Mouse (Mus musculus): ENCODE results near the gene Ebp. TPM values are rescaled to one million over a fixed set of nuclear protein-coding genes. Genes with fewer than 3 reads are reported as not detected.

Ebp gene
- polyA plus RNA-seq, 1 experiment from 2014 or later, result 25.5 TPM

DNA sequence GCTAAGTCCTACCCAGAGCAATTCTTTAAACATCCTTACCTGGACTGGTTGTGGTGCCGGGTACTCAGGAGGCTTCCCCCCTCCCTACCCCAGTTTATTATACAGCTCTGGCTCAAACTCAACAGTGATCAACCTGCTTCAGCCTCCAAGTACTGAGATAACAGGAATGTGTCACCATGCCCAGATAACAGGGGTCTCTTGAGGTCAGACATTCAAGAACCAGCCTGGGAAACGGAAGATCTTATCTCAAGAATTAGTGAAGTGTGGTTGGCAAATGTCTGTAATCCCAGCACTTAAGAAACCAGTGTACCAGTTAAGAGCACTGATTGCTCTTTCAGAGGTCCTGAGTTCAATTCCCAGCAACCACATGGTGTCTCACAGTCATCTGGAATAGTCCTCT is 24.8 kb upstream of the Ebp start:
- H3K9me3 ChIP-seq (ENCODE audit: control insufficient read depth, low read length), result no peaks in the 10 kb centered on the region
- no peak overlapping the region for H3K4me2 ChIP-seq (ENCODE audit: low read depth, severe bottlenecking)
- no peak overlapping the region for H3K27ac ChIP-seq (replicated peaks; ENCODE audit: low read depth, low read length)
- 63% methylated on average over 2 of the region's 2 CpGs for WGBS
- H3K4me1 ChIP-seq (ENCODE audit: control insufficient read depth, insufficient read depth, low read length), result no peaks in the 10 kb centered on the region
- H3K9ac ChIP-seq (ENCODE audit: low read length), result no peak overlapping the region
- ATAC-seq (ENCODE audit: insufficient number of reproducible peaks, low FRiP score, low TSS enrichment, low read depth), result no peak
- H3K4me3 ChIP-seq (ENCODE audit: low read depth, low read length), result no peak overlapping the region
- no peaks in the 10 kb centered on the region for H3K27me3 ChIP-seq (ENCODE audit: control insufficient read depth, insufficient read depth, low read length)
- H3K36me3 ChIP-seq (ENCODE audit: control insufficient read depth, insufficient read depth, low read length), result no peaks in the 10 kb centered on the region
- DNase-seq (ENCODE audit: low spot score), result no peak

DNA sequence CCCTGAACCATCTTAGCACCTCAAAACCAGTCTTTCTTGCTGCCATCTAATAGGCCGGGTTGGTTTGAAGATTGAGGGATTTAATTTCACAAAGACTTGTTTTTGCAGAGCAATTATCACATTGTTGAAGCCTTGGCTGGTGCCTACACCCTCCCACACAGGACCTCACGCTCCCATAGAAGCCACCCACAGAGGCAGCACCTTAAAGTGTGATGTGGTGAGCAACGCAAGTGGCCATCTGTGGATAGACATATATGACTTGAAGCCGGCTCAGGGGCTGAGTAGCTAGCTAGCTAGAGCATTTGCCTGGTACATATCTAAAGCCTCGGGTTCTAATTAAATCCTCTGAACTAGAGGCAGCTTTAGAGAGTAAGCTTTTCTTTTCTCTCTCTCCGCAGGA is 24.1 kb upstream of the Ebp start:
- Histone ChIP-seq H3K9me3 (ENCODE audit: control insufficient read depth, low read length) (no peaks in the 10 kb centered on the region), H3K9ac (ENCODE audit: low read length) (no peak overlapping the region), H3K4me2 (ENCODE audit: low read depth, severe bottlenecking) (no peak overlapping the region), H3K36me3 (ENCODE audit: control insufficient read depth, insufficient read depth, low read length) (no peaks in the 10 kb centered on the region), H3K27ac (replicated peaks; ENCODE audit: low read depth, low read length) (no peak overlapping the region), H3K4me1 (ENCODE audit: control insufficient read depth, insufficient read depth, low read length) (no peaks in the 10 kb centered on the region), H3K4me3 (ENCODE audit: low read depth, low read length) (no peak overlapping the region), H3K27me3 (ENCODE audit: control insufficient read depth, insufficient read depth, low read length) (no peaks in the 10 kb centered on the region)
- DNase-seq (ENCODE audit: low spot score), result no peak
- WGBS, result 41% methylated on average over 6 of the region's 6 CpGs
- ATAC-seq (ENCODE audit: insufficient number of reproducible peaks, low FRiP score, low TSS enrichment, low read depth), result no peak

DNA sequence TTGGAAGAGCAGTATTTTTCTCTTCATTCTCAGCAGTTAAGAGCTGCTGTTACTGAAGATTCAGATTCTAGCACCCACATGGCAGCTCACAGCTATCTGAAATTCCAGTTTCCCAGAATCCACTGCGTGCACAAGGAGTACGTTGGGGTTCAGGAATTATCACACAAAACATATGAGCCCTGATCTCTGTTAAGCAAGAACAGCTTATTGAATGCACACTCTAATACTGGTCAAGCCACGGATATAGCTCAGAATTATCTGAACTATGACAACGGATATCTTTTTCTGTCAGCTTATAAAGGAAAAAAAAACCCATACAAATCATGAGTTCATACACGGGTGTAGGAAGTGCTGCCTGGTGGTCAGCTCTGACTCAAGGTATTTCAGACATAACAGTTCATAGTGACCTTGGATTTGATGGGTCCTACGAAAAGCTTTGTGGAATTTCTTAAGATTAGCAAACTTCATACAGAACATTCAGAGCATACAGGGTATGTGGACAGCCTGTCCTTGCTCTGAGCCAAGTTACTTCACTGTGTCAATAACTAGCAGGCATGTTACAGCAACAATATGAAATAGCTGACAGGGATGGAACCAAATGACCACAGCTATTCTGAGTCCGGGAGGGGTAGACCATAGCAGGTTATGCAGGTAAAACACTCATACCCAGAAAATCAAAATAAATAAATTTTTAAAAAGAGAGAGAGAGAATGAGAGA is 18.3 kb upstream of the Ebp start:
- 81% methylated on average over 7 of the region's 7 CpGs for WGBS

DNA sequence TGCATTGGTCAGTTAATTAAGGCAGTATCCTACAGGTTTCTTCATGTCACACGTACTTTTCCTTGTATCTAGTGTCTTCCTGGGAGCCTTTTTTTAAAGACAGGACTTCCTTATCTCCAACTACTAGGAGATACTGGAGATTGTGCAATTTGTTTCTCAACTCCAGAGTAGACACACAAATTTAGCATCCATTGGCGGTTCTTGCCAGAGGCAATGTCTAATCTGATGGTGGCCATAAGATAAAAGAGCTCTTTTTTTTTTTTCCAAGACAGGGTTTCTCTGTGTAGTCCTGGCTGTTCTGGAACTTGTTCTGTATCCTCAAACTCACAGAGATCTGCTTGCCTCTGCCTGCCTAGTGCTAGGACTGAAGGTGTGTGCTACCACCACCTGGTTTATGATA is 16.4 kb upstream of the Ebp start:
- H3K27ac ChIP-seq (replicated peaks; ENCODE audit: low read depth, low read length), result no peak overlapping the region
- ATAC-seq (ENCODE audit: insufficient number of reproducible peaks, low FRiP score, low TSS enrichment, low read depth) (no peak), DNase-seq (ENCODE audit: low spot score) (no peak)
- H3K36me3 ChIP-seq (ENCODE audit: control insufficient read depth, insufficient read depth, low read length), result no peaks in the 10 kb centered on the region
- no peaks in the 10 kb centered on the region for H3K9me3 ChIP-seq (ENCODE audit: control insufficient read depth, low read length)
- H3K27me3 ChIP-seq (ENCODE audit: control insufficient read depth, insufficient read depth, low read length), result no peaks in the 10 kb centered on the region
- H3K4me2 ChIP-seq (ENCODE audit: low read depth, severe bottlenecking), result no peak overlapping the region
- no peak overlapping the region for H3K9ac ChIP-seq (ENCODE audit: low read length)
- H3K4me3 ChIP-seq (ENCODE audit: low read depth, low read length), result no peak overlapping the region
- no peaks in the 10 kb centered on the region for H3K4me1 ChIP-seq (ENCODE audit: control insufficient read depth, insufficient read depth, low read length)
- 66% methylated on average over 2 of the region's 2 CpGs for WGBS

More for the DNA sequence above, 18.3 kb upstream of the Ebp start:
- ATAC-seq (ENCODE audit: insufficient number of reproducible peaks, low FRiP score, low TSS enrichment, low read depth), result no peak
- no peaks in the 10 kb centered on the region for H3K4me1 ChIP-seq (ENCODE audit: control insufficient read depth, insufficient read depth, low read length)
- no peaks in the 10 kb centered on the region for H3K27me3 ChIP-seq (ENCODE audit: control insufficient read depth, insufficient read depth, low read length)
- no peaks in the 10 kb centered on the region for H3K9me3 ChIP-seq (ENCODE audit: control insufficient read depth, low read length)
- no peak for DNase-seq (ENCODE audit: low spot score)
- H3K4me3 ChIP-seq (ENCODE audit: low read depth, low read length), result no peak overlapping the region
- no peak overlapping the region for H3K27ac ChIP-seq (replicated peaks; ENCODE audit: low read depth, low read length)
- H3K4me2 ChIP-seq (ENCODE audit: low read depth, severe bottlenecking), result no peak overlapping the region
- no peaks in the 10 kb centered on the region for H3K36me3 ChIP-seq (ENCODE audit: control insufficient read depth, insufficient read depth, low read length)
- no peak overlapping the region for H3K9ac ChIP-seq (ENCODE audit: low read length)

DNA sequence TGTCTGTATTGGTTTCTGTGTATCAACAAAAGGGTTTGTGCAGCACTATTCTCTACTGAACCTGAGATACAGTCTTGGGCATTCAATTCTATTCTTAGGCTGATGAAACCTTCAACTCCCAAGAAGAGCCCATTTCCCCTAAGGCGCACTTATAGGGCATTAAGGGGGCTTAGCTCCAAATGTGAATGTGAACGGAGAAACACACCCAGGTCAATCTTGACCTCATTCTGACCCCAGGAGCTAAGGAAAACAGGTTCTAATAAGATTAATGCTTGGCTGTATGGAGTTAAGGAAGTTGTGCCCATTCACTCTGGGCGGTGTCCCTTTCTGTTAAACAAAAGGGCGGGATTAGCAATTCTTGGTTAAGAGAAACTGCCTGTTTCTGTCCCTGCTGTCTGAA is 13.9 kb upstream of the Ebp start:
- H3K36me3 ChIP-seq (ENCODE audit: control insufficient read depth, insufficient read depth, low read length), result no peaks in the 10 kb centered on the region
- H3K4me2 ChIP-seq (ENCODE audit: low read depth, severe bottlenecking), result no peak overlapping the region
- H3K4me3 ChIP-seq (ENCODE audit: low read depth, low read length), result no peak overlapping the region
- H3K4me1 ChIP-seq (ENCODE audit: control insufficient read depth, insufficient read depth, low read length), result no peaks in the 10 kb centered on the region
- no peak for DNase-seq (ENCODE audit: low spot score)
- no peak overlapping the region for H3K9ac ChIP-seq (ENCODE audit: low read length)
- WGBS, result 35% methylated on average over 4 of the region's 4 CpGs
- no peak for ATAC-seq (ENCODE audit: insufficient number of reproducible peaks, low FRiP score, low TSS enrichment, low read depth)
- H3K9me3 ChIP-seq (ENCODE audit: control insufficient read depth, low read length), result no peaks in the 10 kb centered on the region
- no peak overlapping the region for H3K27ac ChIP-seq (replicated peaks; ENCODE audit: low read depth, low read length)
- no peaks in the 10 kb centered on the region for H3K27me3 ChIP-seq (ENCODE audit: control insufficient read depth, insufficient read depth, low read length)

DNA sequence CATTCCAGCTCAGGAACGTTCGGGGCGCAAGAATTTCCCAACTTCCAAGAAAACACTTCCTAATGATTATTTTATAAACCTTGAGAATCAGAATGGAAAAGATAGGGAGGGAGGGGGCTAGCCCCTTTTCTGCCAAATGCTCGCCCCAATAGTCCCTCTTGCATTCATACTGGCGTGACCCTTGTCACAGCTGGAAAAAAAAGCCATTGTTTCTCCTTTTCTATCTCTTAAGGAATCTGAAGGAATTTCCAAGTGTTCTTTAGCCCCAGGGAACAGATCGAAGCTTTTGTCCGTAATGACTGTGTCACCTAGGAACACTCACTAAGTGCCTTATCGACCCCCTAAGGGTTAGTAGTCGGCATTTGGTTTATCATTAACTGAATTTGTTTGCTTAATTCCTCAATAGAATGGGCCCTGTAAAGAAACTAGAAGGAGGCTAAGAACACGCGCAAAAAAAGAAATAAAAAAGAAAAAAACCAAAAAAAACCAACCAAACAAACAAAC is 13.4 kb upstream of the Ebp start:
- Histone ChIP-seq H3K4me3 (ENCODE audit: low read depth, low read length) (peak overlapping the region; percentile 44), H3K36me3 (ENCODE audit: control insufficient read depth, insufficient read depth, low read length) (no peaks in the 10 kb centered on the region), H3K4me2 (ENCODE audit: low read depth, severe bottlenecking) (peak overlapping the region; percentile 50), H3K9me3 (ENCODE audit: control insufficient read depth, low read length) (no peaks in the 10 kb centered on the region), H3K27ac (replicated peaks; ENCODE audit: low read depth, low read length) (no peak overlapping the region), H3K4me1 (ENCODE audit: control insufficient read depth, insufficient read depth, low read length) (no peaks in the 10 kb centered on the region), H3K27me3 (ENCODE audit: control insufficient read depth, insufficient read depth, low read length) (no peaks in the 10 kb centered on the region), H3K9ac (ENCODE audit: low read length) (no peak overlapping the region)
- 20% methylated on average over 11 of the region's 11 CpGs for WGBS
- ATAC-seq (ENCODE audit: insufficient number of reproducible peaks, low FRiP score, low TSS enrichment, low read depth) (no peak), DNase-seq (ENCODE audit: low spot score) (no peak)

DNA sequence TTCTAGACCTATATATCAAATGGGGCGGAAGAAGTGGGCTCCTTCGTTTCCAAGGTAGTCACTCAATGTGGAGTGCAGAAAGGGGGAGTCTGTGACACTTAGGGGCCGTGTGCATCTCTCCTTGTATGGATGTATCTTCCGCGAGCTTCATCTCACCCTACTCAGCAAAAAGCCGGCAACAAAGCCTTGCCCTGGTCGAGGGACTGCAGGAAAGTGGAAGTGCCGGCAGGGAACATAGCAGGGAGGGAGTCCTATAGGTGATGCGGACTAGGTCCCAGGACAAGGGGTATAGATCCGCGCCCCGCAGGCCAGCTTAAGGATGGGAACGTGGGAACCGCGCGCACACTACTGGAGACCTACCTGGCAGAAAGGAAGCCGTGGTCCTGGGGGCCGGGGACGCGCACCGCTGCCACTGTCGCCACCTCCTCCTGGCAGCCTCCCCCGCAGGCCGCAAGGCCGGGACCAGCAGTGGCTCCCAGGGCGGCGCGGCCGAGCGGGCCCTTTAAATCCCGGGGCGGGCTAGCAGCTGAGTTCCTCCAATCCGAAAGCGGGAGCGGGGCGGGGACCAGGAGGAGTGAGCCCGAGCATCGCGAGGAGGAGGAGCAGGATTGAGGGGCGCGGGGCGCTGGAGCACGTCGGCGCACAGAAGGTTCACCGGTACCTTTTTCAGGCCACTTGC is 12.8 kb upstream of the Ebp start, which contains the start of gene Porcn:
Gene Porcn (minus strand): TSS at position 511 of the 679 bp plus-strand sequence.
- H3K4me3 ChIP-seq (ENCODE audit: low read depth, low read length), result peak within 1 kb of the TSS; percentile 44
- WGBS, result 15% methylated on average over 43 of the region's 46 CpGs
- H3K27ac ChIP-seq (replicated peaks; ENCODE audit: low read depth, low read length), result no peak within 1 kb of the TSS

DNA sequence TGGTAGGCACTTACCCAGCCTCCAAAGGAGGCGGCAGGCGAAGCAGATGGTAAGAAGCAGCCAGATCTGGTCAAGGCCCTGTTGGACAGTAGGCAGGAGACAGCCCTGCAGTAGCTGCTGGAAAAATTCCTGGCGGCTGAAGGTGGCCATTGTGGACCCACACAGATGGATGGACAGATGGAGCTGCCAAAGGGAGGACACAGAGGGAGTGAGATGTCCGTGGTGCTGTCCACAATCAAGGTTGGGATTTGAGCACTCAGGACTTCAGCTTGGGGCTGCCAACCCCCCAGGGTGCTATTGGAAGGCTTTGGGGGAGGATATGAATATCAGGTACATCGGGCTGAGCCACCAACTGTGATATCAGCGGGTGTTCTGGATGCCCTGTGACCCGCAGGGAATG is 12.2 kb upstream of the Ebp start:
- no peak overlapping the region for H3K9ac ChIP-seq (ENCODE audit: low read length)

More for the DNA sequence above, 12.8 kb upstream of the Ebp start, which contains the start of gene Porcn:
- DNase-seq (ENCODE audit: low spot score) (peak; percentile 82), ATAC-seq (ENCODE audit: insufficient number of reproducible peaks, low FRiP score, low TSS enrichment, low read depth) (peak; percentile 93)
- peak within 1 kb of the TSS; percentile 50 for H3K4me2 ChIP-seq (ENCODE audit: low read depth, severe bottlenecking)
- peak within 1 kb of the TSS; percentile 57 for H3K9ac ChIP-seq (ENCODE audit: low read length)
- H3K27me3 ChIP-seq (ENCODE audit: control insufficient read depth, insufficient read depth, low read length), result no peaks in the 10 kb centered on the region
- no peaks in the 10 kb centered on the region for H3K36me3 ChIP-seq (ENCODE audit: control insufficient read depth, insufficient read depth, low read length)
- no peaks in the 10 kb centered on the region for H3K9me3 ChIP-seq (ENCODE audit: control insufficient read depth, low read length)
- no peaks in the 10 kb centered on the region for H3K4me1 ChIP-seq (ENCODE audit: control insufficient read depth, insufficient read depth, low read length)

More for the DNA sequence above, 12.2 kb upstream of the Ebp start:
- H3K4me1 ChIP-seq (ENCODE audit: control insufficient read depth, insufficient read depth, low read length), result no peaks in the 10 kb centered on the region
- H3K27me3 ChIP-seq (ENCODE audit: control insufficient read depth, insufficient read depth, low read length), result no peaks in the 10 kb centered on the region
- no peaks in the 10 kb centered on the region for H3K9me3 ChIP-seq (ENCODE audit: control insufficient read depth, low read length)
- H3K36me3 ChIP-seq (ENCODE audit: control insufficient read depth, insufficient read depth, low read length), result no peaks in the 10 kb centered on the region
- ATAC-seq (ENCODE audit: insufficient number of reproducible peaks, low FRiP score, low TSS enrichment, low read depth) (no peak), DNase-seq (ENCODE audit: low spot score) (no peak)
- peak overlapping the region; percentile 50 for H3K4me2 ChIP-seq (ENCODE audit: low read depth, severe bottlenecking)
- peak overlapping the region; percentile 44 for H3K4me3 ChIP-seq (ENCODE audit: low read depth, low read length)
- WGBS, result 44% methylated on average over 7 of the region's 7 CpGs
- no peak overlapping the region for H3K27ac ChIP-seq (replicated peaks; ENCODE audit: low read depth, low read length)
